Mouse (Mus musculus): ENCODE data around the gene Glis3.

The Glis3 gene

DNA sequence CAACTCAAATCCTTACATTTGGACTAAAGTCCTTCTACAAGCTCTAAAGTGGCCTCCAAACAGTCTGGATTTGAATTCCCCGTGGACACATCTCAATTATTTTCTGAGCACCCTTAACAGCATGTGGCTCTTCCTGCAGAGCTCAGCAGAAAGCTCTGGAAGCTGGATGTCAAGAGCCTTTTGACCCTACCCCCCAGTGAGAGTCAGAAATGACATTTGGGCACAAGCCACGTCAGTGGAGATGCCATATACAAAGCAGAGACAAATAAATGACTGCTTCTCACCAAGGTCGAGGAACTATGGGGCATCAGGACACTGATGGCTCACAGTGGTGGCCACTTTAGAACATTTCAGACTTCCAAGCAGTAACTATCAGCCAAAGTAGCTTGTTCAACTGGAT, 146.3 kb downstream of the Glis3 start:
- no peak for DNase-seq (ENCODE audit: low read depth)

DNA sequence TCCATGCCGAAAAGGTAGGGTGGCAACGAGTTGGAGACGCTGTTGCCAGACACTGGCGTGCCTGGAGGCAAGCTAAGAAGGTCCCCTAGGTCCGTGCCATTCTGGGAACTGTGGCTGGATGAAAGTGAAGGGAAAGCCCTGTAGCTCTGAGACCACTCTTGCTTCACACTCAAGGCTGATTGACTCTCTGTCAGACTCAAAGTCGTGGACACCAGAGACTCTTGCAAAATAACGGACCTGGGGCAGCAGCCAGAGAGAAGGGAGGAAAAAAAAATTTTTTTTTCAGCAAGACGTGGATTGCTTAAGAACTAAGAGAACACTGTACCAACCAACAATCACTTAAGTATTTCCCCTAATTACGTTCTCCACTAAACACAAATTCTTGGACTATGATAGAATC, 148.1 kb downstream of the Glis3 start:
- no peak for DNase-seq (ENCODE audit: low read depth)

DNA sequence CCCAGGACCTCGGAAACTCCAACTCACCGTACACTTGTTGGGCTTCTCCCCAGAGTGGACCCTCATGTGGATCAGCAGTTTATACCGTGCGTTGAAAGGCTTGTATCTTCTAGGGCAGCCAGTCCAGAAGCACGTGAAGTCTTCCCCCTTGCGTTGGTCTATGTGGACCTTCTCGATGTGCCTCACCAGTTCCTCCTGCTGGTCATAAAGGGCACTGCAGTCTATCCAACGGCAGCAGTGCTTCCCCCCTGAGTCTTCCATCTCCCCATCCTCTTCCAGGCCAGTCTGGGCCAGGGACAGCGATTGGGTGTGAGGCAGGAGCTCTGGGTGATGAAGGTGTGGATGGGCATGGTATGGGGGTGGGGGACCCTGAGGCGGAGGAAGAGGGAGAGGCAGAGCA, 149.0 kb downstream of the Glis3 start:
- DNase-seq (ENCODE audit: low read depth): peak; percentile 41

DNA sequence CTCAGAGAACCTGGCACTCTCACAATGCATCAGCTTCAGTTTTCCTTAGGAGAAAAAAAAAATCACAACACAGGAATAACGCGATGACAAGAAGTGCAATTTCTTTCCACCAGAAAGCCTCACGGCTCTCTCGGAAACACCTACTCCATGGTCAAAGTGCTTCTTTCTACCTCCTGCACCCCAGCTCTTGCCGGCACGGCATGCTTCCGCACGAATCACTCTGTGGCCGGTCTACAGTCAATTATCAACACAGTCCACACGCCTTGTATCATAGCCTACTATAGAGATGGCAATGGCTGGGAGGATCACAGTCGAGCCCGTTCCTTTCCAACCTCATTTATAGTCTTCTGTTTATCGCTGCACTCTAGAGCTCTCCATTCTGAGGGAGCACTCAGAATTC, 150.9 kb downstream of the Glis3 start:
- DNase-seq (ENCODE audit: low read depth): no peak

DNA sequence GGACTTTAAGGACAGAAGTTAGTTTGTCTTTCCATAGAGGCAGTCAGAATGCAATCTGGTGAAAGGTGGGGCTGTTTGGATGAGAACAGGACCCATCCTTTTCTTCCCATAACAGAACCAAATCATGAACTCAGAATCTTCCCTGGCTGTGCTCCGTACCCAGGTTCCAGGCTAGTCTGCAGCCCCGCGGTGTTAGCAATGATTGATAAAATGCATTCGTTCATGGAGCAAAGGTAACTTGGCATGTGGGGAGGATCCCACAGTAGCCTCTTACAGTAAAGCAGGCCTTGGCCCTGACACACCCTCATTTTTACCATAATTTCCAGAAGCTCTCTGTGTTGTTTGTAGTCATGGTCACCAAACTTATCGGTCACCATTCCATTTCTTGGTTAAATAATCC, 152.4 kb downstream of the Glis3 start:
- no peak for DNase-seq (ENCODE audit: low read depth)

DNA sequence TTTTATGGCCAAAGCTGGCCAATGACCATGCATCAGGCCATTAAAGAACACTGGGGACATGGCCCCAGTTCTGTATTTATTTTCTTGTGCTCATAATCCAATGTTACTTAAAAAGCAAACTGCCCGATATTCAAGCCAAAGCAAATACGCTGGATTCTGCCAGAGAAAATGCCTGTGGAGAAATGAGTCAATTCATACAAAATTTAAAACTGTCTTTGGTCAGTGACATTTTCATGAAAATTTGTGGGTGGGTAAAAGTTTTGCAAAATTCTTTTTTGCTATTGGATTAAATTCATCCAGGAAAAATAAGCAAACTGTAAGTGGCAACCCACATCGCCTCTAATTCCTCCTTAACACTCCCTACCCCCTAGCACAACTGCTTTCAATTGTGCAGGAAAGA, 154.5 kb downstream of the Glis3 start:
- no peak for DNase-seq (ENCODE audit: low read depth)

DNA sequence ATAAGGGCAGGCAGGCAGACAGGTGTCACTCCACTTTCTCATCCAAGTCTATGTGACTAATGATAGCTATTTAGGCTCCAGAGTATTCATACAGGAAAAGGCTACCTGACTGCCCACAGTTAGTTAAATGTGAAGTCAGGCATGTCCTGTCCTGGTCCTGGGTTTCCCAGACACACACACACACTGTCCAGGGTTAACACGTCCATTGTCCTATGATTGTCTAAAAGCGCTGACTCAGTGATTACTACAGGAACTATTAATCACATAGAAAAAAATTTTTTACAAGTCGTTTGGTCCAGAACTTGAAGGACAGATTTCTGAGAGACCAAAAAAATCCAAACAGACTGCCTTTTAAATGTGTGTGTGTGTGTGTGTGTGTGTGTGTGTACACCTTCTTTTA, 157.6 kb downstream of the Glis3 start:
- DNase-seq (ENCODE audit: low read depth): no peak

DNA sequence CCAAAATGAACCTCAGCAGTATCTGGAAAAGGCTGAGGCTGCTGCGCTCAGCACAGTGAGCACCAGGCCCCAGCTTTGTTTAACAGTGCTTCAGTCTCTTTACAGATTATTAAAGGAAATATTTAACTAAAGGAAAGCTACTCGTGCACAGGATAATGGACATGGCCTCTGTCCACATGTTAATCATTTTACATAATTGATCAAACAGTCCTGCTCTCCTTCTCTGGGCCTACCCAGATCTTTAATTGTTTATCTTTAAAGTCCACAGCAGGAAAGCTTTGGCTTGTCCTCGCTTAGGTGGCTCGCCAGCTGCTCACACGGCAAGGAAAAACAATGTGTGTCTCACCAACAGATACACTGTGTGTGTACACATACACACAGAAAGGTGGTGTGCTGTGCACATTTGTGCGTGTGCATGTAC, 159.1 kb downstream of the Glis3 start:
- DNase-seq (ENCODE audit: low read depth): no peak

DNA sequence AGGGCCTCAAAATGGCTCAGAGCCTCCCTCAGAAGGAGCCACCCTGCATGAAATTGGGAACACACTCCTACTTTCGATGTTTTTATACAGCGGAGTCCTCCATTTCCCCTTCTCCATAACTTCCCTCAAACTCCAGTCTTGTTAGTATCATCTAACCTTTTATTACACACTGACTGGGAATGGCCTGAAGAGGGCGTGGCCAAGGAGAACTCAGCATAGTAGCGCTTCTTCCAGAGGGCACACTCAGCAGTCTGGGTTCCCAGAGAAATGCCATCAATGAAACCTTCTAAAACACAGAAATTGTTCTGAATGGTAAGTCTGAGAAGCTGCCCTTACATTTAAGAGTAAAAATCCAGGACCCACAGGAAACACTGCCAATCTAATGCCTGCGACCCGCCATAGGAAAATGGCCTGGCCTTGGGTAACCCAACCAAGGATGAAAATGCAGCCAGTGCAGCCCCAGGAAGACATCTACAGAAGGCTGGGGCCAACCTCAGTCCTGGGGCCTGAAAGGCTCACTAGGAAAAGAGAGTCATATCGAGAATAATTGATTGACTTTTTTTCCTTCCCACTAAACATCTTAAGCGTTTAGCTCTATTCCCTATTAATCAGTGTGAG, 159.6 kb downstream of the Glis3 start:
- no peak for DNase-seq (ENCODE audit: low read depth)

DNA sequence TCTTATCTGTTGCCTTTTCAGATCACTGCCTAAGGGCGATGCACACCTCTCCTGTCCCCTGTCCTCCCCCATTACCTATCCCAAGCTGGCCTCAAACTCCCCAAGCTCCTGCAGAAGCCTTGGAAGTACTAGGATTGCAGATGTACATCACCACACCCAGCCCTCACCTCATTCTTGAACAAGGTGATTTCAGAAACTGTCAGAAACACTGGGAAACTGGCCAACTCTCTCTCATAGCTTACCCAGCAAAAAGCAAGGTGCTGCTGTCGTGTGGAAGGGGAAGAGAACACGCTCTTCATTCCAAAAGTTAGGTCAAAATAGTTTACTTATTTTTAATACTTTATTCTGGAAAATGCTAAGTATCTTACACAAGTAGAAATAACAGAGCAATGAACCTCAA, 160.6 kb downstream of the Glis3 start:
- DNase-seq (ENCODE audit: low read depth): no peak

DNA sequence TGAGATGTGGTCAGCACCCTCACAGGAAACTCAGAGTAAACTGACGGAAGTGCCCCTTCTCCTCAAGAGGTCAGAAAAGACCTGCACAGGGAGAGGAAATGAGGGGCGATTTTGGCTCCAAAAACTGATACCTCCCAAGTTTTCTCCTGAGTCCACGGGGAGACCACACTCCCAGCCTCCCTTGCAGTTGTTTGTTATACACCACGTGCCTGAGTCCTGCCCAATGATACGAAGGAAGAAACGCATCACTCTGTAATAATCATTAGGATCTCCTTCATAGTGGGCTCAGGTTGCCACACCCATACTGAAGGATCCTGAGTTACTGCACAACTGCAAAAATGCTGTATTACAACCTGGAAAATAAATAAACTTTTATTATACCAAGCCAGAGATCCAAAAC, 161.0 kb downstream of the Glis3 start:
- no peak for DNase-seq (ENCODE audit: low read depth)

DNA sequence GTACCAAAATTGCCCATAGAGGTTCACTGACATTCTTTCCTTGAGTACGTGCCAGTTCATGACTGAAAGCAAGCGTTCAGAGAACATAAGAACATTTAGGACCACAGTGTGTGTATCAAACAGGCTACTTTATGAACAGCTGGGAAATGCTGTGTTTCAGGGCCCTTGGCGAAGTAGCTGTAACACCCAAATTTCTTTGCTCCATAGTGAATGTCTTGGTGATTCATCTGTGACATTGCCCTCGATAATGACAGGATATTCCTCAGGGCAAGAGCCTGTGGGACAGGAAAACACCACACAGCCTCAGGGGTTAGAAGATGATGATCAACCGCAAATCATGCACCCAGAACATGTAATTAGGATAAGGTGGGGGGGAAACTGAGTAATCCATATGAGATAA, 161.6 kb downstream of the Glis3 start:
- DNase-seq (ENCODE audit: low read depth): no peak

DNA sequence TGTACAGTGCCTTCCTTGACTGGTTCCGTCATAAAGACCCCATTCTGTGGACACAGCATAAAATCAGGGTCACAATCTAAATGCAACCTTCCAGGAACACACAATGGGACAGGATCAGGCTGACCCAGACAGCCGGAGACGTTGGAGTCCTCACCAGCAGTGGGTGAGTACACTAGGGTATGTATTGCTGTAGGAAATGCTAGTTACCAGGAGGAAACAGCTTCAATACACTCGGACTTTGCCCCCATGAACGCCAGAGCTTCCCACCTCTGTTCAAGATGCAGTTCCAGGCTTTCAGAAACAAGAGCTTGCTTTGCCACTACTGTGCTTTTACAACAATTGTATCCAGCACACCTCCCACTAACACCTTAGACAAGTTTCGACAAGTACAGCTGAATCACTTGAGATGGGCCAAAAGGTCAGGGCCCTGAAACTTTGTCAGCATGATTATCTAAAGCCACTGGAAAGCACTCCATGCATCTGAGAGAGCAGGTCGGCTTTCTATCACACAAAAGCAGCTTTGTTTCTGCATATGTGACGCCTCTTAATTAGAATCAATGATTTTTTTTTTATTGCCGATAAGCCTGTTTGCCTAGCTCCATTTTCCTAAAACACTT, 162.3 kb downstream of the Glis3 start:
- no peak for DNase-seq (ENCODE audit: low read depth)

DNA sequence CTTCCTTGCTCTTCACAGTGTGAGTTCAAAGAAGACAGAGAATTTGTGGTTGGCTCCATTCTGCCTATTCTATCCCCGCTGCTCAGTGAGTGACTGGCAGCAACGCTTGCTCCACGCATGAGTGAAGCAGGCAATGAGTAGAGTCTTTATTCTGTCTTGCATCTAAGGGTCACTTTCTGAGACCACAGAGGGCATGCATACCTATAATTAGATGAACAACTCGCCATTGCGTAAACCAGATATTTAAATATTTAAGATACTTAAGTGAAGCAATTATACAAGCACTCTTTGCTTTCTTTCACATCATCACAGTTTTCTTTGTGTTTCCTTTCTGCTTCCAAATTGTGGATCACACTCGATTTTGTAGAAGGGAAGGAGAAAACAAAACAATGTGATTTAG, 163.4 kb downstream of the Glis3 start:
- DNase-seq (ENCODE audit: low read depth): no peak

DNA sequence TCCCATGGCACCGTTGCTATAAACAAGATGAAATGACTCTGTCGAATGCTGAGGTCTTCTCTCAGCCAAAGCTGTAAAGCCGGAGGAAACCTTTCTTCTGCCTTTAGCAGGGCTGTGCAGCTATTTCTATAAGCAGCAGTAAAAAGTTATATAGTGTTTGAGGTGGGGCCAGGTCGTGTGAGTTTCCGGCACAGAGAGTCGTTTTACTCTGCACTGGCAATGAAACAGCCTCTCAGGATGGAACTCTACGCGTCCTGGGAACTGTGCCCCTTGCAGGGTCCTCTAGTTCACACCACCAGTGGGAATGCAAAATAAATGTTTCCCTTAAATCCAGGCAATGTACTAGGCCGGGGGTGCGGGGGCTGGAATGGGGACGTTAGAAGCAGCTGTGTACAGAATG, 167.4 kb downstream of the Glis3 start:
- no peak for DNase-seq (ENCODE audit: low read depth)

DNA sequence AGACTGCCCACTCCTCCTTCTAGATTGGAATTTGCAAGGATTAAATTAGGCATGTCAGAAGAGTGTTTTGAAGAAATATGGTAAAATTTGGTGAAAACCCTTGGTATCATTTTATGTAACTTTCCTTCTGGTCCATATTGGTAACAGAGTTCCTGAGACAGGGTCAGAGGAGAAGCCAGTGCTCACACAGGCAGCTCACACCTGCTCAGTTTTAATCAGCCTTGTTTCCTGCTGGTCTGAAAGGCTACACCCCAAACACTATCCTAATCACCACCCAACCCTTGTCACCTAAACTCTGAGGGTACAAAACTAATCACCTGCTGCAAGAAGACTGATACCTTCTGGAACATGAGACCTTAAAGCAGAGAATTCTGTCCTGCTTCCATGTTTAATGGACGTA, 168.0 kb downstream of the Glis3 start:
- no peak for DNase-seq (ENCODE audit: low read depth)

DNA sequence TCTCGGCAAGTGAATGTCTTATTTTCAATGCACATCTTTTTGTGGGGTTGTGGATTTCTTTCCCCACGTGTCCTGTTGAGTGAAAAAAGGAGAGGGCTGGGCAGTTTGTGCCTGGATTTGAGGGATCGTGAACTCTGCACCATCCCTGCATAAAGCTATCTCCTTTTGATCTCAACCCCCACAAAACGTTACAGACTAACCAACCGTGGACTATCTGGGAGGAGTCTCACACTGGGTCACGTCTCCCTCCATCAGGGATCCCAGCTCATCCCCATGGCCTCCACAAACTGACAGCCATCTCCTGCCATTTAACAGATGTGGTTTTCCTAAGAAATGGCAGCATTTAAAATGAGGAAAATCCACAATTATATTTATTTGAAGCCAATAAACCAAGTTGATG, 174.5 kb downstream of the Glis3 start:
- DNase-seq (ENCODE audit: low read depth): no peak

DNA sequence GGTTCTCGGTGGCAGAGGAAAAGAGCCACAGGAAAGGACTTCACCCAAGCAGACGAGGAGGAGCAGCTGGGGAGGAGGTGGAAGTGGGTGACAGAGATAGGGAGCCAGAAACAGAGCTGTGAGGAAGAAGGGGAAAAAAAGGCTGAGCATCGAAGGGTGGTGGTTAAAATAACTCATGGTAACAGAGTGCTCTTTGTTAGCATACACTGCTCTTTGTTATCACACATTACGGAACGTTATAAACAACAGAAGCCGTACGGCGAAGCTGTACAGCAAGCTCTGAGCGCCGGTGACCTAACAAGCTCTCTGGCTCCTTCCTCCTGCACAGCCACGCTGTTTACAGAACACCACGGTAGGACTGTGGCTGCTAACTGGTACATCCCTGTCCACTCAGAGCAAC, 176.9 kb downstream of the Glis3 start:
- DNase-seq (ENCODE audit: low read depth): no peak

DNA sequence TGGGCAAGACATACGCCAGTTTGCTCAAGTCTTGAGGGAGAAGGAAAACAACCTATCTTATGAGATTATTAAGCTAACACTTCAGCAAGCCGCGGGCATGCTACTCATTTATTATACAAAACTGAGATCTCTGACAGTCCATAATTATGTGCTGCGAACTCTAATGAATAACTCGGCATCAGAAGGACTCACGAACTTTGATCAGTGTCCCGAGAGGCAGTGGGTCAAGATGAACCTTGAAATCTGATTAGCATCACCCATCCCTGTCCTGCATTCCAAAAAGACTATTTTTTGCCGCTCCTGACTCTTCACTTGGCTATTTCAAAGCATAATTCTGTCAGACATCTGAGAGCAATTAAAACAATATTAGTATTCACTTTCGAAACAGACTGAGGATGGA, 178.9 kb downstream of the Glis3 start:
- no peak for DNase-seq (ENCODE audit: low read depth)

DNA sequence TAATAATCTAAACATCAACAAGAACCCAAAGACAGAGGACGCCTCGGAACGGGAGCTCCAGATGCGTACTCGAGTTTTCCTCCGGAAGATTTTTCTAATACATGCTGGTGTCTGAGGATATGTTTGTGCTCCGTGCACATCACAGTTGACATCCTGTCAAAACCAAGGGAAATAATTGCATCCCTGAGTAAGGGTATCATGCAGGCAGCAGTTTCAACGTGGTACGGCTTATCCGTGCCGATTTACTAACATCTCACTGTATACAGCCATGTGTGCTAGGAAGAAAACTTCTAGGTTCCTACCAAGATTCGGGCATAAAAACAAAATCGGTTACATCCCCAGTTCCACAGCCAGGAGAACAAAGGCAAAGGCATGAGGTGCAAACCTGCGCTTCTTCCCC, 179.4 kb downstream of the Glis3 start:
- no peak for DNase-seq (ENCODE audit: low read depth)

DNA sequence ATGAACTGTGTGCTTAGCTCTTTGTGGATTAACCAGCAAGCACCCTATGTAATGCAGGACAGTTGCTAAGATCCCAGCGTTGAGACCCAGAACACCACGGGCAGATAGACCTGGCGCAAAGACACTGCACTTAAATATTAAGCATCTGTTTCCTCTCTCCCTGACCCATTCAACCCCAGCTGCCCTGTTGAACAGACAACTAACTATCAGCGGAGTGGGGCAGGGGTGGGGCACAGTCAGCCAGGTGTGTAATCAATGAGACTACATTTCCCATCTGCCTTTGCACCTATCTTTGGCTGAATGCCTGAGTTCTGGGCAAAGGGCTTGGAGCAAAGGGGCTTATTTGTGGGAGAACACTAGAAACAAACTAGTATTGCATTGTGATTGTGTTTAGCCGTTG, 180.1 kb downstream of the Glis3 start:
- DNase-seq (ENCODE audit: low read depth): no peak

DNA sequence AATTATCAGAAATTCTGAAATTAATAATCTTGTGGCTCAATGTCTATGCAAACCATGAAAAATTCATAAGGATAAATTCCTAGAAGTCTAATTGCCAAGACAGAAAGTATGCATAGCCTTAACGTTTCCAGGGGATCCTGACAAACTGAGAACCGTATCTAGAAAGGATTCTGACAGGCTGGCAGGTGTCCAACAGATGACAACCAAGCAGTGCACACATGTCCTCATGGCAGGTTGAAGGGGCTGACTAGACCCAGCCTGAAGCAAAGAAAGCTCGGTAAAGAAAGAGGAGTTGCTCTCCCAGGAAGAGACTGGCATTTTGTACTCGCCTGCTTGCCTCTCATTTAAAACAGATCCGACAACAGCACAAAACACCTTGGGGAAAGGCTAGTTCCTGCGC, 184.0 kb downstream of the Glis3 start:
- no peak for DNase-seq (ENCODE audit: low read depth)

DNA sequence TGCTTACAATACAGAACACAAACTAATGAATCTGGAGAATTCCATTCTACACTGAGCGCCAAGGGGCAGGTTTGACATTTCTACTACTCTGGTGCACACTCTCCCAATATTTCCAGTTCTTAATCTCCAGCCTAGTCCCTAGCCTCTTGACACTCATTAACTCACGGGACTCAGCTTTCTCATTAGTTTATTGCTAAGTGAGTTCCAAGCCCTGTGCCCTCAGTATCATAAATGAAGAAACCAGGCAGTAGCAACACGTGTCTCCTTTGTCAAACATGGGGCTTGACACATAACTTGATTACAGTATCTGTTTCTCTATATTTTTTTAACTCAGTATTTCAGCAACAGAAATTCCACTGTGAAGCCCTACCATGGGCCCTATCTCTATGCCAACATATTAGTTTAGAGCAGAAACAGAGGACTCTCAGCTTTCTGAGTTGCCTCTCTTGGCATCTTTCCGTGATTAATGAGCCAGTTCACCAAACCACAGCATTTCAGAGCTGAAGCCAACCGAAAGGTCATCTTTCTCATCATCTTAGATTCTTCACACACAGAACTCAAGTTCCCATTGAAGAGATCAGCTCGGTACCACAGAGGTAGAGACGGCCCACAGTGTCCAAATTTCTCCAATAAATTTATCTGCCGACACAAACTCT, 186.1 kb downstream of the Glis3 start:
- no peak for DNase-seq (ENCODE audit: low read depth)

DNA sequence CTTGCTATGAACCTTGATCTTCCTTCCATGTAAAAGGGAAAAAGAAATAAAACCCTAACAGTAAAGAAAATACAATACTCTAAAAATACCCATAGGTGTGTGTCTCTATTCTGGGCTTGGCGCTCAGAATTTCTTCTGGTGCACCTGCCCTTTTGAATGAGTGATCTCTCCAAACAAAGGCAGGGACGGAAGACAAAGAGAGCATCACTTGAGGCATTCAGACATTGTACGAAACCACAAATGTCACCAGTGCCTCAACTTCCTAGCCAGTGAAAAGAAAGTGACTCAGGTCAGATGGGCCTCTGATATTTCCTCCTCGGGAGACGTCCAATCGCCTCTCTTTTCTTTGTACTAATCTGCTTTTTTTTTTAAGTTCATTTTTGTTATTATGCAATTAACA, 201.8 kb downstream of the Glis3 start:
- DNase-seq (ENCODE audit: low read depth): no peak

Data from naive thymus-derived CD4-positive, alpha-beta T cell, adult 2 months (primary cell).